Mouse (Mus musculus): ENCODE data around the gene Dazap1. TPM values are rescaled to one million over a fixed set of nuclear protein-coding genes. Genes with fewer than 3 reads are reported as not detected.

Dazap1 gene
- total RNA-seq, 2 experiments from 2014 or later, result 136 to 145 TPM

- intact Hi-C loops (cut with DNase I), result no loop called here
Observed at GRCm38 (mm10) chr10:80320340-80320760, 59.1 kb downstream of the Dazap1 start, which contains the start of gene 2310011J03Rik. Gene 2310011J03Rik (minus strand): TSS chr10:80320537.

DNA sequence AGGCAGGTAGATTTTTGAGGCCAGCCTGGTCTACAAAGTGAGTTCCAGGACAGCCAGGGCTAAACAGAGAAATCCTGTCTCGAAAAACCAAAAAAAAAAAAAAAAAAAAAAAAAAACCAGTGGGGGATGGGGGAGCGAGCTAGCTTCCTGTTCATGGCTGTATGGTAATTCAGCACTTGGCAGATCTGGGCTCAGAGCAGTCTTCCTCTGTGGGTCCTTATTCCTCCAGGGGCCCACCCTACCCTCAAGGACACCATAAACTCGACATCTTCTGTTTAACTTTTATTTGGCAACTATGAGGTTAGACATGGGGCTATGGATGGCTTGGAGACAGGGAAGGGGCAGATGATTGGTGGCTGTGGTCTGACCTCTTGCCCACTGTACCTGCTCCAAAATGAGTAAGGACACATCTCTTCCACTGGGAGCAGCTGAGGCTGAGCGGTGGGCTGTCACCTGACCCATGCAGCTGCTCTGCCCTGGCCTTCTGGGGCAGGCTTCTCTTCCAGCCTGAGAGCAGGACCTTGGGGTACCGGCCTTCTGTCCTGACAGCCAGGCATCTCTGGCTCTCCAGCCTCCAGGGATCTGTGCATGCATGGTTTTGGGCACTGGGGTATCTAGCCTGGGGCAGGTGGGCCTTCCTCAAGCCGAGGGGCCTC lies 59.9 kb downstream of the Dazap1 start:
- DNase-seq, result no peak
- intact Hi-C loops (cut with DNase I), result no loop called here

More at GRCm38 (mm10) chr10:80320340-80320760, 59.1 kb downstream of the Dazap1 start, which contains the start of gene 2310011J03Rik:
- DNase-seq, result peak; percentile 90

DNA sequence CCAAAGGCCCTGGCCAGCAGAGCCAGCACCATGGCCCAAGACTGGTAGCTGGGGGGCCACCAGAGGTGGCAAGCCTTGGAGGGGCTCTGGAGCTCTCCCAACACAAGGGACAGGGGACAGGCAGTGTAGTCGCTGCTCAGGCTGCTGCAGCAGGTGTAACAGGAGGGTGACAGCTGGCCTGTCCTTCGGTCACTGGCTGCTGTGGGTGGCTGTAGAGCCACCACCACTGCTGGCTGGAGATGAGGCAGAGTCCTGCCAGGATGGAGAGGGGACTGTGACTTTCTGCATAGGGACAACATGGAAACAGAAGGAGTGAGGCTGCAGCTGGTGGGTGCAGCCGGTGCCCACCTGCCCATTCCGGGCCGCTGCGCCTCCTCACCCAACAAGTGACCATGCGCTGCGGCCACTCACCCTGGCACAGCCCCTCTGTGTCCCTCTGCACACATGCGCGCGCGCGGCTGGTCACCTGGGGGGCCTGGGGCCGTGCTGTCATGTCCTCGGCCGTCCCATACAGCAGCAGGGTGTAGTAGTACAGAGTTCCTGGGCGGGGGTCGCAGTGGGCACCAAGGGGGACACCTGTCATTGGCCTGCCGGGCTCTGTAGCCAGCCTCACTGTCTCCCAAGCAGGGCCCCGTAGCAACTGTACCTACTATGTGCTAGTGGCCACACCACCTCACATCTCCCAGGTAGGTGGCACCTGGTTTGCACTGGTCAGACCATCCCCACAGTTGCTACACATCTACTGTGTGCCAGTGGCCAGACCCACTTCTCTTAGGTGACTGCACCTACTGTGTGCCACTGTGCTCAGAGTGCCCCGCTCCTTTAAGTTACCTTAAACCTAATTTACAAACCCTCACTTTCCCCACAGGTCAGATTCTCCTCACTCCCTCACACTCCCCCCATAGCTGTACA lies 60.6 kb downstream of the Dazap1 start:
- intact Hi-C loops (cut with DNase I), result no loop called here
- no peak for DNase-seq

DNA sequence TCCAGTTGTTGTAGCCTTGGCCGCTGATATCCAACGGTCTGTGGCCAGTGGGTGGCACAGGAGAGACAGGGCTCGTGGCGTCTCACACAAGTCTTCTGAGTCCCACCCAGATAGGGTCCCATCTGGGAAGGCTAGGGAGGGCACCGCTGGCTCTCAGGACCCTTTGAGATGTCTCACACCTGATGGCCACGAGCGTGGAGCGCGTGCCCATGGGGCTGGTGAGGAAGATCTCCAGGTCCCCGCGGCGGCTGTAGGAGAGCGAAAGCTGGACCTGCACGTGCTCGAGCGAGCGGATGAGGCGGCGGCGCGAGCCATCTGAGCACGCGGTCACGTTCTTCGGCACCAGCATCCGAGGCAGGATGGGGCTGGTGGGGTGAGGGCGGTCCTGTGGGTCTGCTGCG lies 61.5 kb downstream of the Dazap1 start:
- DNase-seq, result no peak
- intact Hi-C loops (cut with DNase I), result no loop called here

DNA sequence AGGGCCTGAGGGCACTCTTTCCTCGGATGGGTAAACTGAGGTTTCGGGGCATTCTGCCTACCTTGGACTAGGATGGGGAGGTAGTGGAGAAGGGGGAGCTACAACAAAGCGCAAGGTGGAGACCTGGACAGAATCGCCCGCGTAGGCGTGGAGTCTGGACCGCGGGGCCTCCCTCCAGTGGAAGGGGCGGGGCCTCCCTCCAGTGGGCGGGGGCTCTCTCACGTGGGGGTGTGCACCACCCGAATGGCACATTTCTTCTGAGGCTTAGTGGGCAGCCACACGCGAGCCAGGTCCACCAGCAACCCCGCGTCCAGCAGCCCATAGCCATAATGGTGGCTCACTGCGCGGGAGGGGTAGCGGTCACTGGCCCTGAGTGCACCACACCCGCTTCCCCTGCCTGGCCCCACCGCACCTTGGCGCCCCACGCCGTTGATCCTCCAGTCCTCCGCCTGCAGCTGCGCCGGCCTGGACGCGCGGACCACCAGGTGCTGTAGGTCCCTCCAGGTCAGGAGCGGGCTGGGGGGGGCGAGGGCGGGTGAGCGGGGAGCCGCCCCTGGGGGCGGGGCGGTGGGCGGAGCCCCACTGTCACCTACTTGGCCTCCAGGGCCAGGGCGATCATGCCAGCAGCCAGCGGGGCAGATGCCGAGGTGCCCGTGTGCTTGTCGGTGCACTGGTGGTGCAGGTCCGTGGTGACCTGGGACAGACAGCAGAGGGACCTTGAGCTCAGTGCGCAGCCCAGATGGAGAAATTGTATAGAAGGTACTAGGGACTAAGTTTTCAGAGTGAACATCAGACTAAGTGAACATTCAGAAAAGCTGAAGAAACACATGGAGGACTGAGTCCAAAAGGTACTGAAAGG lies 62.2 kb downstream of the Dazap1 start:
- DNase-seq, result peak; percentile 59
- intact Hi-C loops (cut with DNase I), result no loop called here

- no peak for DNase-seq
- intact Hi-C loops (cut with DNase I), result no loop called here
Observed at GRCm38 (mm10) chr10:80324120-80325037, 63.1 kb downstream of the Dazap1 start.

DNA sequence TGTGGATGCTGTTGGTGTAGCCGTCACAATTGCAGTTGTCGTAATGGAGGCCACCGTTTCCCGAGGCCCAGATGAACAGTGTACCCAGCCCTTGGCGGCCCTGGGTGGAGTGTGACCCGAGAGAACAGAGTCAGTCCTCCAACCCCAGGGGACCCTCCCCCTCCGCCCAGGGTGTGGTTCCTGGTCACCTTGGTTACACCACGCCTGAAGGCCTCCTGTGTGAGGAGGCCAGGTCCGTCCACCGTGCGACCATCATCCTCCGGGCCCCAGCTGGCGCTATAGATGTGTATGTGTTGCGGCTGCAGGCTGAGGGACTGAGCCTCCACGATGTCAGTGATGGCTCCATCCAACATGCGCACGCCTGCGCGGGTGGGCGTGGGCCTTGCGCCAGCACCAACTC lies 63.8 kb downstream of the Dazap1 start:
- intact Hi-C loops (cut with DNase I), result no loop called here
- no peak for DNase-seq

GRCm38 (mm10) chr10:80329273-80330081 lies 68.2 kb downstream of the Dazap1 start, which contains the start of the genes Pcsk4 and Reep6:
Gene Pcsk4 (minus strand): TSS chr10:80329498.
Gene Reep6 (plus strand): TSS chr10:80329953.
- DNase-seq, result peak; percentile 99
- intact Hi-C loops (cut with DNase I), result no loop called here

- DNase-seq, result no peak
- intact Hi-C loops (cut with DNase I), result no loop called here
Observed at GRCm38 (mm10) chr10:80330084-80330483, 68.8 kb downstream of the Dazap1 start.

DNA sequence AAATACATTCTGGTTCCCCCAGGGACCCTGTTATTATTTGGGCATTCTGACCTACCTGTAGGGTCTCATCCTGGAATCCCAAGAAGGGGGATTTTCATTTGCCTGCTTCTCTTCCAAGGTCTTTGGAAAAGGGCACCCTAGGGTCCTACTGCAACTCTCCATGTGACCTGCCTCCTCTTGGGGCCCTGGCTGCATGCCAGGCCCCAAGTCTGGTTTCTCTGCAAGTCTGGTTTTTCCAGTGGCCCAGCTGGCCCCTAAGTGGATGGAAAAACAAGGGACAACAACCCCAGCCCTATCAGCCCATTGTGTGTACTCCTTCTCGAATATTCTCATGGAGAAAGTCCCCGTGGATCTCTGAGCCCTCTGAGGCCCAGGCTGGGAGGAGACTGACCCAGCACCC lies 69.6 kb downstream of the Dazap1 start:
- no peak for DNase-seq
- intact Hi-C loops (cut with DNase I), result no loop called here

DNA sequence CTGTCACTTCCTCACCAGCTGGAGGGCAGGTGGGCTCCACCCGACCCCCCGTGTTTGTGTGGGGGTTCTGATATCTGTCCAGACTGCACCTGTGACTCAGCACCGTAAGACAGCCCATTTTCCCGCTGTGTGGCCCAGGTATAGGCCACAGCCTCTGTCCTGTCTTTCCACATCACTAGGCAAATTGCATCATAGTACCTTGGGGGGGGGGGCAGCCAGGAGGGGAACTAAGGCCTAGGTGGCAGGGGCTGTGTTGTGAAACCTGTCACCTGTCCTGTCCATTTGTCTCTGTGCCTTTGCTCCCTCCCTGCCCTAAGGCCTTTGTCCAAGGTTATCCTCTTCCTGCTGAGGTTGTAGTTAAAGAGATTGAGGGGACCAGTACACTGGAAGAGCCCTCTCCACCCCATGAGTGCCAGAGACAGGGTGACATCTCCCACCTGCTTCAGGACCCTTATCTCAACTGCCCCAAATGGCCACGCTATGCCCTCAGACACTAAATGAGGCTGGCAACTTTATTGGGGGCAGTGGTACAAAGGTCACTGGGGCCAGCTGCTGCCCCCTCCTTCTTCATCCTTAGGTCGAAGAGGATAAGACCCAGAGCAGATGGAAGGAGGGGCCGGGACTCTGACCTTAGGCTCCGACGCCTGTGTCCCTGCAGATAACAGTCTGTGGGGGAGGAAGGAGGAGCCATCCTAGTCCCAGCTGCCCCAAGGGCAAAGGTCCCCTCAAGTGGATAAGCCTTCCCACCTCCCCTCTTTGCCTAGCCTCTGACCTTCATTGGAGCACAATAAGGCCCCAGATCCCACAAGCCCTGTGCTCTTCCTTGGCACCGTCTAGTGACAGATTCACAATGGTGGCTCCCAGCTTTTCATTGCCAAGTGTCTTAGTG lies 70.6 kb downstream of the Dazap1 start:
- intact Hi-C loops (cut with DNase I), result no loop called here
- DNase-seq, result peak; percentile 62

GRCm38 (mm10) chr10:80332525-80332989 lies 71.3 kb downstream of the Dazap1 start:
- DNase-seq, result peak; percentile 66
- intact Hi-C loops (cut with DNase I), result no loop called here

GRCm38 (mm10) chr10:80336263-80336662 lies 75.0 kb downstream of the Dazap1 start:
- intact Hi-C loops (cut with DNase I), result no loop called here

More at GRCm38 (mm10) chr10:80336263-80336662, 75.0 kb downstream of the Dazap1 start:
- no peak for DNase-seq

Small RNA genes within 50 kb of the gene (microRNA-seq; reads per million reads assigned to microRNA genes)
- gene Mir6911, result 1.8 reads per million

Other genes starting within 250 kb of the Dazap1 start
- 1 to 10 TPM; 1.6 to 1.7 TPM for gene Arhgap45, start 244.8 kb upstream of the Dazap1 start, total RNA-seq (2021)
- 10 to 100 TPM; 63.9 to 74.2 TPM for gene Polr2e, start 221.7 kb upstream of the Dazap1 start, total RNA-seq (2021)
- 100 to 1,000 TPM; 311 to 347 TPM for gene Gpx4, start 214.3 kb upstream of the Dazap1 start, total RNA-seq (2021)
- gene Sbno2, start 155.9 kb upstream of the Dazap1 start, total RNA-seq (2021), result 10 to 100 TPM; 28.8 to 30.8 TPM
- 100 to 1,000 TPM; 100 to 111 TPM for gene Stk11, start 145.7 kb upstream of the Dazap1 start, total RNA-seq (2021)
- gene Atp5d, start 122.9 kb upstream of the Dazap1 start, total RNA-seq (2021), result 100 to 1,000 TPM; 247 to 270 TPM
- gene Cbarp, start 120.7 kb upstream of the Dazap1 start, total RNA-seq (2021), result 100 to 1,000 TPM; 299 to 316 TPM
- 100 to 1,000 TPM; 158 to 163 TPM for gene Midn, start 113.2 kb upstream of the Dazap1 start, total RNA-seq (2021)
- gene Cirbp, start 95.5 kb upstream of the Dazap1 start, total RNA-seq (2021), result 100 to 1,000 TPM; 211 to 228 TPM
- gene 1600002K03Rik, start 88.5 kb upstream of the Dazap1 start, total RNA-seq (2021), result 1 to 10 TPM; 6.0 to 6.1 TPM
- 10 to 100 TPM; 25.5 to 28.6 TPM for gene Efna2, start 82.0 kb upstream of the Dazap1 start, total RNA-seq (2021)
- gene Mum1, start 35.1 kb upstream of the Dazap1 start, total RNA-seq (2021), result 10 to 100 TPM; 53.9 to 55.2 TPM
- gene Ndufs7, start 12.4 kb upstream of the Dazap1 start, total RNA-seq (2021), result 100 to 1,000 TPM; 124 to 125 TPM
- gene Gamt, start 474 bp upstream of the Dazap1 start, total RNA-seq (2021), result 10 to 100 TPM; 21.9 to 23.0 TPM
- gene Rps15, start 31.0 kb downstream of the Dazap1 start, total RNA-seq (2021), result 100 to 1,000 TPM; 873 to 899 TPM
- gene Apc2, start 34.5 kb downstream of the Dazap1 start, total RNA-seq (2021), result 100 to 1,000 TPM; 398 to 400 TPM
- 10 to 100 TPM; 13.6 to 14.2 TPM for gene 2310011J03Rik, start 59.1 kb downstream of the Dazap1 start, total RNA-seq (2021)
- 10 to 100 TPM in 1 of 2 experiments, 1 to 10 TPM in 1; 8.1 to 10.5 TPM for gene Pcsk4, start 68.0 kb downstream of the Dazap1 start, total RNA-seq (2021)
- gene Reep6, start 68.5 kb downstream of the Dazap1 start, total RNA-seq (2021), result 10 to 100 TPM; 13.3 to 14.8 TPM
- under 1 TPM; 0.56 to 0.72 TPM for gene Adamtsl5, start 86.9 kb downstream of the Dazap1 start, total RNA-seq (2021)
- gene Plk5, start 95.0 kb downstream of the Dazap1 start, total RNA-seq (2021), result 1 to 10 TPM; 4.2 to 6.1 TPM
- gene Mex3d, start 126.2 kb downstream of the Dazap1 start, total RNA-seq (2021), result 10 to 100 TPM; 75.5 to 80.1 TPM
- 100 to 1,000 TPM; 138 to 147 TPM for gene Mbd3, start 138.1 kb downstream of the Dazap1 start, total RNA-seq (2021)
- 100 to 1,000 TPM; 282 to 286 TPM for gene Uqcr11, start 145.3 kb downstream of the Dazap1 start, total RNA-seq (2021)
- gene Tcf3, start 172.2 kb downstream of the Dazap1 start, total RNA-seq (2021), result 10 to 100 TPM; 51.9 to 53.7 TPM
- under 1 TPM in 1 of 2 experiments, not detected in 1; 0.24 TPM for gene Onecut3, start 233.3 kb downstream of the Dazap1 start, total RNA-seq (2021)

Measured in left cerebral cortex, postnatal 4 days (tissue).